Mouse (Mus musculus) heart, embryonic 14.5 days (tissue): ENCODE results near the gene Asic2. TPM values are rescaled to one million over a fixed set of nuclear protein-coding genes. Genes with fewer than 3 reads are reported as not detected.

Source experiments
- ATAC-seq: fragments of 200-750 bp; cut with Nextera tagmentation; 2 replicates; pipeline ENCODE4 v1.8.0; 2017; ENCODE audit warnings: low read depth, moderate TSS enrichment; ENCODE audit not compliant: insufficient number of reproducible peaks, insufficient read depth, low FRiP score
- H3K27ac ChIP-seq, 2 experiments: fragments of 200-500 bp in 1 of 2; fragments of 300-500 bp in 1 of 2; sonication (generic) in 1 of 2; replicated peaks in 1 of 2; 2 replicates each; pipeline ENCODE4 v1.5.1; 2012 to 2014; ENCODE audit warnings: low read depth in 2 of 2, low read length in 2 of 2, control low read depth in 1 of 2, mild to moderate bottlenecking in 1 of 2, mixed read lengths in 1 of 2; ENCODE audit not compliant: control insufficient read depth in 1 of 2, insufficient read depth in 1 of 2
- H3K27me3 ChIP-seq: fragments of 300-500 bp; sonication (generic); 2 replicates; pipeline ENCODE4 v1.6.1; 2014; ENCODE audit warnings: mild to moderate bottlenecking, low read length, control low read depth; ENCODE audit not compliant: control insufficient read depth, insufficient read depth
- H3K36me3 ChIP-seq: fragments of 300-500 bp; sonication (generic); 2 replicates; pipeline ENCODE4 v1.6.1; 2014; ENCODE audit warnings: mild to moderate bottlenecking, control low read depth, low read length, mixed read lengths; ENCODE audit not compliant: control insufficient read depth, insufficient read depth
- H3K4me1 ChIP-seq, 2 experiments: fragments of 200-500 bp in 1 of 2; fragments of 300-500 bp in 1 of 2; sonication (generic) in 1 of 2; 2 replicates each; pipeline ENCODE4 v1.6.1; 2012 to 2014; ENCODE audit warnings: low read length in 2 of 2, control low read depth in 1 of 2, mixed read lengths in 1 of 2; ENCODE audit not compliant: control insufficient read depth in 2 of 2, insufficient read depth in 2 of 2
- H3K4me2 ChIP-seq: fragments of 300-500 bp; sonication (generic); 2 replicates; pipeline ENCODE4 v1.6.1; 2014; ENCODE audit warnings: mild to moderate bottlenecking, low read length
- H3K4me3 ChIP-seq, 2 experiments: fragments of 200-500 bp in 1 of 2; fragments of 300-500 bp in 1 of 2; sonication (generic) in 1 of 2; 2 replicates each; pipeline ENCODE4 v1.5.1; 2012 to 2014; ENCODE audit warnings: low read length in 2 of 2, mild to moderate bottlenecking in 2 of 2, control low read depth in 1 of 2, low read depth in 1 of 2, moderate library complexity in 1 of 2; ENCODE audit not compliant: control insufficient read depth in 1 of 2, insufficient read depth in 1 of 2
- H3K9ac ChIP-seq: fragments of 300-500 bp; sonication (generic); 2 replicates; pipeline ENCODE4 v1.6.1; 2014; ENCODE audit warnings: mild to moderate bottlenecking, low read length
- H3K9me3 ChIP-seq: fragments of 300-500 bp; sonication (generic); 2 replicates; pipeline ENCODE4 v1.6.1; 2016; ENCODE audit warnings: low read length, control low read depth; ENCODE audit not compliant: control insufficient read depth
- WGBS: fragments of 180-500 bp; shearing (Covaris S2); extraction: QIAGEN DNeasy Blood & Tissue Kit; methylation state at CpG from one replicate; pipeline ENCODE4 v1.1.7; 2014; 5-methylcytosine and 5-hydroxymethylcytosine counted together
- polyA plus RNA-seq: library from polyadenylated mRNA; unstranded; fragments of >200 nt; fragmentation: Nextera tagmentation; extraction: Ambion mirVana; gene quantifications from 2 replicates; pipeline ENCODE4 v1.2.1, GENCODE M21; 2014

Gene Asic2
- polyA plus RNA-seq, 1 experiment from 2014 or later = not detected

DNA sequence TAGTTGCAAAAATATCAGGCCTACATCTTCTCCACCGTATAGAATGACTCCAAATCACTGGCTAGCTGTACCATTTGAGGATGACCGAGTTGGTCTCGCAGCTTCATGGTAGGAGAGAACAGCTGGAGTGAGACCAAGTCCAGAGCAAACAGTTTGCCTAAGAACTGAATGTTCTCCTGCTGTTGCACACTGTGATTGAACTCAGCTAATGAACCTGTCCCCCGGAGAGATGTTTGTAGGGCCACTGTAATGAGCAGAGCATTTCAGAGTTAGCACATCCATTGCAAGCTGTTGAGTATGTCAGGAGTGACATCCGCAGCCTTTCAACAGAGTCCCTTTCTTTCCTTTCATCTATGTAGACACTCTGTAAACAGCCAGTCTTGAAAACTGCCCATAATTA is 993.6 kb downstream of the Asic2 start:
- Histone ChIP-seq H3K4me1 (no peaks in the 10 kb centered on the region), H3K36me3 (no peaks in the 10 kb centered on the region), H3K9ac (no peak overlapping the region), H3K9me3 (no peaks in the 10 kb centered on the region), H3K4me2 (no peak overlapping the region), H3K4me3 (no peak overlapping the region), H3K27ac (no peak overlapping the region), H3K27me3 (no peaks in the 10 kb centered on the region)
- ATAC-seq = no peak
- 86% methylated on average over 5 of the region's 5 CpGs for WGBS

DNA sequence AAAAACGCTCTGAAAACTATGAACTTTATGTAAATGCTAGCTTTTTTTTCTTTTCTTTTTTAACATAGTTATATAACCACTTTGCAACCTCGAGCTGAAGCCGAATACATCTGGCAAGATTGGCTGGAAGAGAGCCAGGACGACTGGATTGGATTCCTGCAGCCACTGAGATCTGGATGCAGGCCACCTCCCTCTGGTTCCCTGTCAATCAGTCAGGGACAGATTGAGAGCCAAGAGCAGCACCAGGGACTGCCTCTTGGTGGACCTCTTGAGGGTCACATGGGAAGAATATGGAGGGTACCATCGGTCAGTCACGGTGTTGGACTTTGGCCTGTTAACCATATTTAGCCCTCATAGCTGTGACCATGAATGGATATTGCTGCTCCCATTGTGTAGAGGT is 994.3 kb downstream of the Asic2 start:
- H3K9me3 ChIP-seq = no peaks in the 10 kb centered on the region
- H3K9ac ChIP-seq = no peak overlapping the region
- WGBS = 62% methylated on average over 6 of the region's 6 CpGs
- H3K27ac ChIP-seq = no peak overlapping the region
- no peak overlapping the region for H3K4me2 ChIP-seq
- H3K4me1 ChIP-seq = no peaks in the 10 kb centered on the region
- no peaks in the 10 kb centered on the region for H3K27me3 ChIP-seq
- no peak overlapping the region for H3K4me3 ChIP-seq
- ATAC-seq = no peak
- H3K36me3 ChIP-seq = no peaks in the 10 kb centered on the region

DNA sequence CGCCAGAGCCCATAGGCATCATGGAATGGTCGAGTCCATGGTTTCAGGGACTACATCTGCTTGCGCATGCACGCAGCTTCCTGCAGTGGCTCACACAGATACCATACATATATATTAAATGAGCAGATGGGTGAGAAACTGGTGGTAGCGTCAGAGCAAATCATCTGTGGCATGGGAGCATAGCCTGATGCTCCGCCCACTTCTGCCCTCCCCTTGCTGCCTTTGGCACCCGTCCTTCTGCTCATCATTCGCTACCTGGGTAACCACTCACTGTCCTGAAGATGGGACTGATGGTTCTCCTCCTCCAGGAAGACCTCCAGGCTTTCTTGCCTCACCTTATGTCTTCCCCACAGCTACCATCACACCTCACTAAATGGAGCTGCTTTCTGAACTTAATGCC is 995.0 kb downstream of the Asic2 start:
- no peaks in the 10 kb centered on the region for H3K9me3 ChIP-seq
- no peak overlapping the region for H3K9ac ChIP-seq
- no peak overlapping the region for H3K27ac ChIP-seq
- H3K4me2 ChIP-seq = no peak overlapping the region
- no peak overlapping the region for H3K4me3 ChIP-seq
- WGBS = 90% methylated on average over 8 of the region's 8 CpGs
- no peaks in the 10 kb centered on the region for H3K27me3 ChIP-seq
- H3K36me3 ChIP-seq = no peaks in the 10 kb centered on the region
- no peaks in the 10 kb centered on the region for H3K4me1 ChIP-seq
- no peak for ATAC-seq

DNA sequence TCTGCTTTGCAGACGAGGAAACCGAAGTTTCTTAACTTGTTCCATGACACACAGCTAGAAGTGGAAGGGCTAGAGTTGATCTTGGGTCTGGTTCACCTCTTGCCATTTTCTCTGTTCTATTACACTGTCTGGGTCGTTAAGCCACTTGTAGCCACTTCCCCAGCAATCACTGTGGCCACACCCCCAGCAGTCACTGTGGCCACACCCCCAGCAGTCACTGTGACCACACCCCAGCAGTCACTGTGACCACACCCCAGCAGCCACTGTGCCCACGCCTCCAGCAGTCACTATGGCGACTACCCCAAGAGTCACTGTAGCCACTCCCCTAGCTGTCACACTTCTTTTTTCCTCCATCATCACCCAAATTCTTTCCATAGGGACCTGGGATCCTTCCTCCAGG is 1000.7 kb downstream of the Asic2 start:
- no peaks in the 10 kb centered on the region for H3K27me3 ChIP-seq
- no peak overlapping the region for H3K4me2 ChIP-seq
- no peak overlapping the region for H3K4me3 ChIP-seq
- no peaks in the 10 kb centered on the region for H3K9me3 ChIP-seq
- WGBS = 46% methylated on average over 5 of the region's 5 CpGs
- H3K9ac ChIP-seq = no peak overlapping the region
- no peaks in the 10 kb centered on the region for H3K36me3 ChIP-seq
- no peak overlapping the region for H3K27ac ChIP-seq
- H3K4me1 ChIP-seq = no peaks in the 10 kb centered on the region
- no peak for ATAC-seq

DNA sequence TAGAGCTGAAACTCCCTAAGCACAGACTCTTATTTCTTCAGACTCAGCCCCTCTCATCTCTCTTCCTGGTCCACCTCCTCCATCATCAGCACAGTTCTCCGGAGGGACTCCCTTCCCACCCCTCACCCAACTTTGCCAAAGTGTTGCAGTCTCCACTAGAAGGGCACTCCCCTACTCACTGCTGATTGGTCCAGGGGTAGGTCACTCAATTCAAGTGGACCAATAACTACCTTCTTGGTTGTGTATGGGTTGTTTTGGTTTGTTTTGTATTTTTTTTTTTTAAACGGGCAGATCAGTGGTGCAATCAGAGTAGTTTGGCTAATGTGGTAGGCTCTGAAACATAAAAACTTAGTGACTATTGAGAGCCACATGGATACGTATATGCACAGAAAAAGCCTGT is 1002.2 kb downstream of the Asic2 start:
- H3K27me3 ChIP-seq = no peaks in the 10 kb centered on the region
- H3K4me3 ChIP-seq = no peak overlapping the region
- no peak overlapping the region for H3K9ac ChIP-seq
- 53% methylated on average over 3 of the region's 3 CpGs for WGBS
- H3K4me1 ChIP-seq = no peaks in the 10 kb centered on the region
- no peaks in the 10 kb centered on the region for H3K9me3 ChIP-seq
- no peak for ATAC-seq
- H3K36me3 ChIP-seq = no peaks in the 10 kb centered on the region
- H3K27ac ChIP-seq = no peak overlapping the region
- no peak overlapping the region for H3K4me2 ChIP-seq

DNA sequence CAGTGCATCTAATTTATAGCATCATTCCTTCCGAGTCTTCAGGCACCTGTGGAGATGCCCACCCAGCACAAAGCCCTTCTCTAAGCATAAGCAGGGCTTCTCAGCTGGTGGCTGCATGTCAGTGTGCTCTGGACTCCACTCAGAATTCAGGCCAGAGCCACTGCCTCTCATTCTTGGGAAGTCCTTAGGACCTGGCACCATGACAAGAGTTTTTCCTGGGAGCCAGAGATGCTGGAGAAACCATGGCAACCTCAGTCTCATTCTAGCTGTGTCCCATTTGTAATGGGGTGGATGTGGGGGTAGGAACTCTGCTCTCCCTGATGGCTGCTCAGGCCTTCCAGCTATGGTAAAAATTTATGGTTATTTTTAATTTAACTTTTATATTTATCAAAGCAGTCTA is 1006.9 kb downstream of the Asic2 start:
- H3K9ac ChIP-seq = no peak overlapping the region
- H3K4me1 ChIP-seq = no peaks in the 10 kb centered on the region
- no peak overlapping the region for H3K4me3 ChIP-seq
- H3K9me3 ChIP-seq = no peaks in the 10 kb centered on the region
- WGBS = 52% methylated on average over 1 of the region's 1 CpGs
- H3K27ac ChIP-seq = no peak overlapping the region
- H3K27me3 ChIP-seq = peaks cover 23% of the 10 kb centered on the region
- H3K4me2 ChIP-seq = no peak overlapping the region
- no peak for ATAC-seq
- no peaks in the 10 kb centered on the region for H3K36me3 ChIP-seq

DNA sequence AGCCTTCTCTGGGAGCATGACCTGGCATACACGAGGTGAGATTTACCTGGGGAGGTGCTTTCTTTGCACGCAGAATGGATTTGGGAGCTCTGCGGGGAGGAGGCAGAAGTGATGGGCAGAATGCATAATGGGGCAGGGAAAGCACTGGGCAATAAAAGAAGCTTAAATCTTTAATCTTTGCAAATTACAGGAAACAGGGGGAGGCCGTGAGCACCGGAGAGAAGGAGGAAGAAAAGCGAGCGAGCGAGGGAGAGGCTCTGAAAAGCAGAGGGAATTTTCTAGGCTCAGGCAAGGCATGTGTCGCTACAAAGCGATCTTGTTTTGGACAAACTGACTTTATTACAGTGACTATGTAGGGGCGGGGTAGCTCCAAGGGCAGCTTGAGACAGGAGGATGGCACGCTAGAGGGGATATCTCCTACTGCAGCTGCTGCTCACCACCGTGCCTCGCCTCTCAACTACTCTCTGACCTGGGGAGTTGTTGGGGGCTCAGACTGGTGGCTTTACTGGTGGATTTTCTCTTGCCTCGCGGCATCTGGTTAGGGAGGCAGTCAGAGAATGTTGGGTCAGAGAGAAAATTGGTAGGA is 1010.1 kb downstream of the Asic2 start:
- Histone ChIP-seq H3K36me3 (no peaks in the 10 kb centered on the region), H3K4me3 (no peak overlapping the region), H3K4me1 (no peaks in the 10 kb centered on the region), H3K4me2 (no peak overlapping the region), H3K9ac (no peak overlapping the region), H3K9me3 (no peaks in the 10 kb centered on the region), H3K27ac (no peak overlapping the region), H3K27me3 (peaks cover 27% of the 10 kb centered on the region)
- no peak for ATAC-seq
- WGBS = 3% methylated on average over 16 of the region's 16 CpGs

DNA sequence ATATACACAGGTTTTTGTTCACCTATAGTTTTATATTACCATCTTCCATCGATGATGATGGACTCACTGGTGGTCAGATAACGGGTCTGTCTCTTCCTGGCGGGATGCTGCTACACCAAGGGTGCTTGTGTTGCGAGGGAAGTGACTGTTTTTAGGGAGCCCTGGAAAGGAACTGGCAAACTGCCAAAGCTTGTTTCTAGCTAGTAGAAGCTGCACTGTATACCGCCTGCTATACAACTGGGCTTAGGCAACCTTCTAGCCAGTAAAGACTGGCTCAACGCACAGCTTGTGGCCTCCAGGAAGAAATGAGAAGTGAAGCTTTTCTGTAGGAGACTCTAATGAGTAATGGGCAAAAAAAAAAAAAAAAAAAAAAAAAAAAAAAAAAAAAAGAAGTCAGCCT is 1012.3 kb downstream of the Asic2 start:
- H3K36me3 ChIP-seq = no peaks in the 10 kb centered on the region
- no peaks in the 10 kb centered on the region for H3K9me3 ChIP-seq
- no peak overlapping the region for H3K4me2 ChIP-seq
- H3K27me3 ChIP-seq = peaks cover 27% of the 10 kb centered on the region
- H3K4me1 ChIP-seq = no peaks in the 10 kb centered on the region
- H3K27ac ChIP-seq = no peak overlapping the region
- ATAC-seq = no peak
- no peak overlapping the region for H3K4me3 ChIP-seq
- WGBS = 59% methylated on average over 6 of the region's 6 CpGs
- no peak overlapping the region for H3K9ac ChIP-seq
